Mouse (Mus musculus): ENCODE measurements around the gene Tpr.

DNA sequence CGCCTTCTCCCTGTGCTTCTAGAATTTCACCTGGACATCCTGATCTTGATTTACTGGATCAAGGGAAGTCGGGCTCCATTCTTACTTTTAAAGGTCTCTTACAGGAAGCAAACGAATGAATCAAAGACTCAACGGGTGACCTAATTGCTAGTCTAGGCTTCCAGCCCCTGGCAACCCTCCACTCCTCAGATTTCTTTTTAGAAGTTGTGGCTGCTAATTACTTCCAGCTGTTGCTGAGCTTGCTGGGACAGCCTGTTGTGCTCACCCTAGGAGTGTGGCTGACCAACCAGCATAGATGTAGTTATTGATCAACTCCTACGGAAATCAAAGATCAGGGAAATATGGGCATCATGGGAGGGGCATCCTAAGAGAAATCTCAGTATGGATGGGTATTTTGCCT is 88.0 kb downstream of the Tpr start:
- no peak for TF ChIP-seq CTCF (IDR thresholded peaks at IDR 0.05; ENCODE audit: borderline replicate concordance, insufficient read depth, low read length)
- no peak for TF ChIP-seq POLR2A (IDR thresholded peaks at IDR 0.05; ENCODE audit: low read depth, low read length)

Measured in embryonic fibroblast, embryonic 13.5 days (primary cell).